Mouse (Mus musculus): ENCODE results near the gene Atrnl1.

The Atrnl1 gene

DNA sequence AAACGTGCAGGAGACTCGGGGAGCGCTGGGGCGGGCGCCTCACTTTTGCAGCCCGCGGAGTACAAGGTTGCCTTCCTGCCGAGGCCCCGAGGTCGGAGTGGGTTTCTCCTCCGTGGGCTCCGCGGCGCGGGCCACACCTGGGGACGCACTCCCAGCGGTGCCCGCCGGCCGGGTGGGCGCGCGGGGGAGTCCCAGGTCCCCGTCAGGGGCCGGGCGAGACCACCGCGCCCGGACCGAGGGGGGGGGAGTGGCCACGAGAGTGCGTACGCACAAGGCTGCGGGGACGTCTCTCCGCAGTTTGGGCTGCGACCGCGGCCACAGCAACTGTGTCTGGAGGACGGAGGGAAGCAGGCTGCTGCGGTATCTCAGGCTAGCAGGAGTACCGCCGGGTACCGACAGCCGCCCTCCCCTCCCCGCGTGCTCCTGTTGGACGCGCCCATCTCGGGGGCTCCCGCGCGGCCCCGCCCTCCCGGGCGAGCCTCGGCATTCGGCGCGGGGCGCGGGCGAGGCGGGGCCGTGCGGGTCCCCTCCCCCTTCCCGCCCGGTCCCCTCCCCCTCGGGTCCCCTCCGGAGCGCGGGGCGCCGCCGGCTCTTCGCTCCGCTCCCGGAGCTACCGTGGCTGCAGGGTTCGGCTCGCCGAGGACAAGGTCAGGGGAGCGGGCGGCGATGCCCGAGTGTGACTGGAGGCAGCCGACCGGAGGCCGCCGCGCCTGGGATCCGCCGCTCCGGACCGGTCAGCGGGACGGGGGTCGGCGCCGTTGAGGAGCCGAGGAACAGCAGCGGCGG is at the start of gene Atrnl1:
TSS of gene Atrnl1 (plus strand) at position 559 of the 786 bp plus-strand sequence.
- peak; percentile 87 for DNase-seq (ENCODE audit: low spot score)

DNA sequence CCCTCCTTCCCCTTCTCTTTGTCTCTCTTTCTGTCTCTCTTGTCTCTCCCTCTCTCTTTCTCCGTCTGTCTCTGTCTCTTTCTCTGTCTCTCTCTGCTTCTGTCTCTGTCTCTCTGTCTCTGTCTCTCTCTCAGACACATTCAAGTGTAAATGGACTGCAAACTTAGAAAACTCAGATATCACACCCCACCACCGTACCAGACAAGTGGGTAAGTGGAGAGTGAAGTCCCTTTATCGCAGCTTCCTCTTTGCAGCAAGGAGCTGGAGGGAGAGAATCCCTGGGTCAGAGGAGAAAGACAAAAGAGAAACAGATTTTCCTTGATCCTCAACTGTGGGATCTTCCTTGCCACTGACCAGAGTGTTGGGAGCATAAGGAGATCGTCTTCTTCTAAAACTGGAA is 49.3 kb upstream of the Atrnl1 start:
- no peak for DNase-seq (ENCODE audit: low spot score)

DNA sequence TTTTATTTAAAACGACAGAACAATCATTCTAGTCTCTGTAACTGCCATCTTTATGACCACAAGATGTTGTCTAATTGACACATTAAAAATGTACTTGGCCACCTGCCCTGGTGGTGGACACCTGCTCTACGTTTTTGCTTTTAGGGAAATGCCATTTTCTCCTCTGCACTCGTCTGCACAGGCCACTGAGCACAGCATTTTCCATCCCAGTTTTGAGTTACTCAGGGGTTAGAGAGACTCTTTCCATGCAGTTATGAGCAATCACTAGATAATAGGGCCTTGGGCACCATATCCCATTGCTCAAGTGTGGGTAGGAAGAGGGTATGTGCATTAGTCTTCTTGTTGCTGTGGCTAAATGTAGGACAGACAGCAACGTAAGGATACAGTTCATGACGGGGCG is 41.8 kb upstream of the Atrnl1 start:
- DNase-seq (ENCODE audit: low spot score), result no peak

DNA sequence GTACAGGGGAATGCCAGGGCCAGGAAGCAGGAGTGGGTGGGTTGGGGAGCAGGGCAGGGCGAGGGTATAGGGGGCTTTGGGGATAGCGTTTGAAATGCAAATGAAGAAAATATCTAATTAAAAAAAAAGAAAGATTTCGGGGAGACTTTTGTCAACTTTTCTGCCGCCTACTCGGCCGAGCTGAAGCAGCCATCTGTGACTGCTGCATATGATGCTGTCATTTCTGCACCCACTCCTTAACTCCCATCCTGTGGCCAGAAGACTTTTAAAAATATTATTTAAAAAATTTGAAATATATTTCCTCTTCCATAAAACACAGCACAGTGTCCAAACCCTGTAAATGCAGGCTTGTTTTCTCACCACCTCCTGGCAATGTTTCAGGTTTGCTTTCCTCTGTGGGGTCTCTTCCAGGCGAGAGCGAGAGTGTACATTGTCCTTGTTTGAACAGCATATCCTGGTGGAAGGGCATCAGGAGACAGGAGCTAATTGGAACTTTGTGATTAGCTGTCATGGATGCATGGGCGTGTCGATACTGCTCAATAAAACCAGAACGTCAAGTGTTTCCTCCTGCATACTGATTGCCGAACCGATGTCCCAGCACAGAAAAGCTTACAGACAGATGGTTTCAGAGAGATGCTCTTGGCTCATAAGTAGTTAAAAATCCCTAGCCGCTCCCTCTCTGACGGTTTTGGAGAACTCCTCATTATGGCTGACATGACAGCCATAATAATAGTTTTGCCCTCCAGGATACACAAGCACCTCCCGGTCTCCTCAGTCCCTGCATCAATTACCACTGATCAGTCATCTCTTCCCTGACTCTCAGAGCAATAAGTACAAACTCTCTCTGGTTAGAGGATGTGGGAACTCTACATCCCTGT is 38.2 kb upstream of the Atrnl1 start:
- no peak for DNase-seq (ENCODE audit: low spot score)

DNA sequence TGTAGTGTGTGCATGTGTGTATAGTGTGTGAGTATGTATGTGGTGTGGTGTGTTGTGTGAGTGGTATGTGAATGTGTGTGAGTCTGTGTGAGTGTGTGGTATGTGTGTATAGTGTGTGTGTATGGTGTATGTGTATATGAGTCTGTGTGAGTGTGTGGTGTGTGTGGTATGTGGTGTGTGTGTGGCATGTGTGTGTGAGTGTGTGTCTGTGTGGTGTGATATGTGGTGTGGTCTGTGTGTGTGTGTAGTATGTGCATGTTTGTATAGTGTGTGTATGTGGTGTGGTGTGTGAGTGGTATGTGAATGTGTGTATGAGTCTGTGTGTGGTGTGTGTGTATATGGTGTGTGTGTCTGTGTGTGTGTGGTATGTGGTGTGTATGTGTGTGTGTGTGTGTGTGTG is 37.4 kb upstream of the Atrnl1 start:
- no peak for DNase-seq (ENCODE audit: low spot score)

DNA sequence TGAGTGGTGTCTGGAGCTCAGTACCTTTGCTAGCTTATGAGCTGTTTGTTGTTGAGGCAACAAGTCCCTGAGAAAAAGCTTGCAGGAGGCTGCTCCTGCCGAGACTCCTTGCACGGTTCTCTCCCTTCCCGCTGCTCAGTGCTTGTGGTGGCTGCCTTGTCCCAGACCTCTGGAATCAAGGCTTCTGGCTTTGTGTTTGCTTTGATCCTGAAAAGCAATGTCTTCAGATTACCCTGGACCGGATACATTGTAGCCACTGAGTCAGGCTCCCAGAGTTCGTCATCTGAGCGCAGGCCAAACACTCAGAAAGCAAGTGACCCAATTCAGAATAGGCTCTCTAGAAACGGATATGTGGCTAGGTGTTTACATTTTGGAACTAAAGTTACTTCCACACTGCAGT is 35.8 kb upstream of the Atrnl1 start:
- DNase-seq (ENCODE audit: low spot score), result no peak

DNA sequence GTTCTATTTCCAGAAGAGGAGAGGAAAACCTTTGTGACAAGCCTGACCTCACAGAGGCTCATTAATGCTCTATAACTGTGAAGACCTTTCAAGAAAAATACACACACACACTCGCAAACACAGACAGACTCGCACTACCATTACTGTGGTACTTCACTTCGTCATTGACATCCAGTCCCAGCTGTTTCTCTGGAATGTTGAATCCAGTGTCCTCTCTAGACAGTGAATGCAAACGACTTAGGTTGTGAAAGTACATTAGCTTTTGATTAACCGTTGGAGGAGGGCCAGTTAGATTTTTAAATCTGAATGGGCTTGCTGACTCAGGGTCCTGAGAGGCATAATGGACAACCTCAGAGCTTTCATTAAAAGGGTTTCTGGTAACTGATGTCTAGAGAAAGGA is 34.0 kb upstream of the Atrnl1 start:
- DNase-seq (ENCODE audit: low spot score), result no peak

DNA sequence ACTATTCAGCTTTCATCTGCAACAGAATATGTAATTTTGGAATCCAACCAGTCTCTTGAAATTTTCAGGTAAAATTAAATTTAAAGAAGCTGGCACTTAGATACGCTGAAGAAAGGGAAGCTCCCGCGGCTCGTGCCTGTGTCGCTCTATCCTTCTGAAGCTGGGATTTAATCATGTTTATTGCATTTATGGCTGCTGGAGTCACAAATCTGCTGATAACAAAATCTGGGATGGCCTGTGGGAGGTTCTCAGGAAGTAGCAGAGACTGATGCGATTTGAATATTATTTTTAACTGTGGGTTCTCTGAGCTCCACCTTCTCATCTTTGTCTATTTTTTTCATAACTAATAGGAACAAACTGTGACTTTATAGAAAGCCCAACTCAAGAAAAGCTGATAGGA is 33.6 kb upstream of the Atrnl1 start:
- no peak for DNase-seq (ENCODE audit: low spot score)

DNA sequence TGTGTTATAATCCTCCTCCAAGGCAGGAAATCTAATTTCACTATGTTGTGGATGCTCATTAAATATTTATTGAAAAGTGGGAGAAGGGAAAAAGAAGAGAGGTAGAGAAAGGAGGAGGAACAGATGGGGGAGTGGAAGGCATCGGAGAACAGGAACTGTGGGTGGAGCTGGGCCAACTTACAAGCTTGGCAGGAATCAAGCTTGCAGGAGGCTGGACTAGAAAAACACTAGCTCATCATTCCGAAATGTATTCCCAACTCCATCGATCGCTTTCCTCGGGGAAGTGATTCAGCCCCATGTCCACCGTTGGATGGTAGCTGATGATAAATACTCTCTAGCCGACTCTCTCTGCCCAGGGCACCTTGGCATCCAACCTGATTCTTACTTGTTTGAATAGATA is 29.9 kb upstream of the Atrnl1 start:
- no peak for DNase-seq (ENCODE audit: low spot score)

DNA sequence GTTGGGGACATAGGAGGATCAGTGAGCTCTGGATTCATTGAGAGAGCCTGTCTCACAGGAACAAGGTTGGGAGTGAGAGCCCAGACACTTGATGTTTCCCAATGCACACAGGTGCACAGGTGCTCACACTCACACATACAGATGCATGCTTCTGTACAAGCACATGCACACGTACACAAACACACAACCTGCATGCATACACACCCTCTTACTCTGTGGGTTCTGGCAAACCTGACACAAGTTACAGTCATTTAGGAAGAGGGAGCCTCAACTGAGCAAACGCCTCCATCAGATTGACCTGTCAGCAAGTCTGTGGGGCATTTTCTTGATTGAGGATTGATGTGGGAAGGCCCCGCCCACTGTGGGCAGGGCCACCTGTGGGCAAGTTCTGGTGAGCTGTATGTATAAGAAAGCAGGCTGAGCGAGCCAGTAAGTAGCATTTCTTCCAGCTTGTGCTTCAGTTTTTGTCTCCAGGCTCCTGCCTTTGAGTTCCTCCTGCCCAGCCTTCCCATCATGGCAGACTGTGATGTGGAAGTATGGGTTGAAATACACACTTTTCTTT is 25.5 kb upstream of the Atrnl1 start:
- no peak for DNase-seq (ENCODE audit: low spot score)

DNA sequence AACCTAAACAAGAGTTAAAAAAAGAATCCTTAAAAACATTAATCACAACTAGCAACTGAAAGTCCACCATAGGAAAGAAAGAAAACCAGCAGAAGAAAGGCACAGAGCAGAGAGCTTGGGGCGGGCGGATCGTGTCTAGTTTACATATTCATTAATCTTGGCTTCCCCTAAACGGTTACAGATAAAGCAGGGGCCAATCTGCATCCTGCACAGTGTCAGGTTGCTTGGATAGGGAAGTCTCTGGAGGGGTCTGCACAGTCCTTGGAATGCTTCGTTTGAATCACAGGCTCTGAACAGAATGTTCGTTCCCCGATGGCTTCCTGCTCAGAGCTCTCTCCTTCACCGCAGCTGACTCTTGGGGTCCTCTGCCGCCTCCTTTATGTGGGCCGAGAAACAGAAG is 24.7 kb upstream of the Atrnl1 start:
- no peak for DNase-seq (ENCODE audit: low spot score)

DNA sequence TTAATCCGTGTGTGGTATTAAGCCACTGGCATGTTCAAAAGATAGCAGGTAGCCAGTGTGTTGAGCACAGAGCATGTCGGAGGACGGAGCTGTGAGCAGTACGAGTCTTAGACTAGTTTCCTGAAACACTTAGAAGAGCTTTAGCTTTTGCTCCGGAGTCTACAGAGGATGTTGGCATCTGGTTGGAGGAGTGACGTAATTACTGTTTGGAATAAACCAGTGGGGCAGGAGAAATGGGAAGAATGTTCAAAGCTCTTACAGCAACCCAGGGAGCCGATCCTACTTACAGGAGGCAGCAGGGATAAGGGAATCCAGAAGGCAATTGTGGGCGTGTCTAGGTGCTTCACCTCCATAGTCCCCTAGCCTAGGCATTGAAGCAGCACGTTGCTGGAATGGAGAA is 21.3 kb upstream of the Atrnl1 start:
- no peak for DNase-seq (ENCODE audit: low spot score)

DNA sequence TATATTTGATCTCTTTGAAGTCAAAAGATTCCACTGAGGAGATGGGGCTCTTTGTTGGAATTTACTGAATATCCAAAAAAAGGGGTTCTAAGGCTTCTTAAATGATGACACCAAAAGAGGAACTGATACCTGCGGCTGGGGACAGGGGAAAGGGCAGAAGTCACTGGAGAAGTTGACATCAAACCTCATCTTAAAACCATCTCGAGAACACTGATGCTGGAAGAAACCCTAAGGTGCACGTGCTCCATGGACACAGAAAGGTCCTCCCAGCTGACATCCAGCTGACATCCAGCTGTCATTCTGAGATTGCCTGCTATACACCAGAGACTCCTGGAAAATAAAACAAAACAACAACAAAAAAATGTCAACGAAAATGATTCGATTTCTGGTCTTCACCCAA is 19.9 kb upstream of the Atrnl1 start:
- peak; percentile 14 for DNase-seq (ENCODE audit: low spot score)

DNA sequence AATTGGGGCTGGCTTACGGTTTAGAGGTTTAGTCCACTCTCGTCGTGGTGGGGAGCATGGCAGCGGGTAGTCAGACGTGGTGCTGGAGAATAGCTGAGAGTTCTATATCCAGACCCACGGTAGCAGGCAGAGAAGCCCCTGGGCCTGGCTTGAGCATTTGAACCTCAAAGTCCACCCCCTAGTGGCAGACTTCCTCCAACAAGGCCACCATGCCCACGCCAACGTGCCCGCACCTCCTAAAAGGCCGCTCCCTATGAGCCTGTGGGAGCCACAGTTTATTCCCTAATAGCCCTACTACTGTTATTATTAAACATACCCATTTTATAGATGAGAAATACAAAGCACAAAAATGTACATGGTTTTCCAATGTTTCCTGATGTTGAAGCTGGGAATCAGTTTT is 19.2 kb upstream of the Atrnl1 start:
- DNase-seq (ENCODE audit: low spot score), result no peak

DNA sequence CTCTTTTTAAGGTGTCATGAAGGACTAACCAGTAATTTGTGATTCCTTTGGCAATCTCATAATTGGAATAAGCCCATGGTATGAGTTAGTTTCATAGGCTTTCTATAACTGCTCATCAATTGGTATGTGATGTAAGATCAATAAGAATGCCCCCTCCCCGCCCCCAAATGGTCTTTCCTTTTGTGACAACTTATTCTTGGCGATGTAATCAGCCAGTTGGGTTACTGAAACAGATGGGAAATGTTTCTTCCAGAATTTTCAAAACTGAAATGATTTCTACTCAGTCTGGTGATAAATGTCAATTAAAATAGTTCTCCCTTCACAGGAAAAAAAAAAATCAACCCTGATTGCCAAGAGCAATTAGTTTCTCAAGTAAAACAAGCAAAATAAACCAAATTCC is 18.5 kb upstream of the Atrnl1 start:
- DNase-seq (ENCODE audit: low spot score), result no peak

DNA sequence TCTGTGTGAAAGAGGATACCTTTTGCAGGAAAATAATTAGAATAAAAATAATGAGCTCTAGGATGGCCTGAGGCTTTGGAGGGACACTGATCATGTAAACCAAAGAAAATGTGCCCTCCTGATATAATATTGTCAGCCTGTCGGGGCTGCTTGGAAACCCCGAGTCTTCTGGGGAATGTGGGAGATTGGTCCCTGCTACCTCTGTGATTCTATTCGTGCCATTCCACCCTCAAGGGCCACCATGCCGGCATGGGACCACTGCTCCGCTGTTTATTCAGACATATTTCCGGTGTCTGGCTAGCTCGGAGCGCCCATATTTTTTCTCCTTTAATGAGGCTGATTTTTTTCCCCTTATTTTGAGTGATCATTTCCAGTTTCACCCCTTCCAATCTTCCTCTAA is 11.7 kb upstream of the Atrnl1 start:
- no peak for DNase-seq (ENCODE audit: low spot score)

DNA sequence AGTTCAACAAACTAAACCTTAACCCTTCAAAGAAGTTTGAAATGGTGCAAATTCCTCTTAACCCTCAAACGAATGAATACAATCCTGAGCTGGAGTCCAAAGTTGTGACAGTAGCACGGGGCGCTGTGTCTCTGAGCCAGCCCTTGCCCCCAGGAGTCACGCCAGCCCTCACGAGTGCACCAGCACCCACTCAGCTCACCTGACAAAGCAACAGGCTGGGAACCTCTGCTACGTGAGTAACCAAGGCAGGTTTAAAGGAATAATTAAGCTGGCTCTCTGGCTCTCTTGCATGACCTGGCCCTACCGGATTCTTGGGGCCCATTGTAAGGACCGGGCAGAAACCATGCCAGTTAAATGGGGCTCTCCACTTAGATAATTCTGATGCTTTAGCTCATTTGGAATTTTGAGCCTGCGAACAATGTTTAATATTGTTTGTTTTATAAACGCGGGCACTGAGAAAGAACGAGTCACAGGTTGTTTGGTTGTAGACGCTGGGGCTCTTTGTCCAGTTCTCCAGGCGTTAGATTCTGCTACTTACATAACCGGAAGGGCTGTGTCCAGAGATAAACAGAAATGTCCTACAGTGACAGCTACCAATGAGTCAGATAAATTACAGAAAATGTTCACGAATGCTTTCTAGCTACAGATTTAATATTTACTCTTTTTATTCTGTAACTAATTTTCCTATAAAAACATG is 10.5 kb upstream of the Atrnl1 start:
- peak; percentile 52 for DNase-seq (ENCODE audit: low spot score)

DNA sequence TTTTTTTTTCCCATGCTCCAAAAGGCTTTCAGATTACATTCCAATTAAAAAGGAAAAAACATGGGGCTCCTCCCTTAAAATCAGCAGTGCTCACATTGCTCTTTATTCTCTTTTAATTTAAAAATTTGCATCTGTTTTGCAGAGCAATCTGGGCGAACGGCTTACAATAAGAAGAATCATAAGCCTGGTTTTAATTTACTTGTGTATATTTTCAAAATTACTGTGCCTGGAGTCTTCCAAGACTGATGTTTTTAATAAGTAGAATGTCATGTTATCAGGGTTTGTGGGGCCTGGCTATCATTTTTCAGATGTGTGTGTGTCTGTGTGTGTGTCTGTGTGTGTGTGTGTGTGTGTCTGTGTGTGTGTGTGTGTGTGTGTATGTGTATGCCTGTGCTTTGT is 9.9 kb upstream of the Atrnl1 start:
- DNase-seq (ENCODE audit: low spot score), result no peak

DNA sequence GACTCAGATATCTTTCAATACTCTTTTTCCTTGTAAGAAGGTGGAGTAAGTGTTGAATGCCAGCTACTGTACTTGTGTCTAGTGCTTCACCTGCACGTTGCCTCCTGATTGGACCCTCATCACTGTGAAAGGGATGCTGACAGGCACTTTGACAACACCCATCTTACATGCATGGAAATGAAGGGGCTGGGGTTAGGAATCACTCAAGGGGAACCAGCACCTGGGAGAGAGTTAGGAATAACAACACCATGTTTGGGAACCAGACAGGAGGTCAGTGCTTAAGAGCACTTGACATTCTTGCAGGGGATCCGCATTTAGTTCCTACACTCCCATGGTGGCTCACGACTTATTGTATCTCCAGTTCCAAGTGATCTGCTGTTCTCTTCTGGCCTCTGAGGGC is 7.2 kb upstream of the Atrnl1 start:
- DNase-seq (ENCODE audit: low spot score), result no peak

DNA sequence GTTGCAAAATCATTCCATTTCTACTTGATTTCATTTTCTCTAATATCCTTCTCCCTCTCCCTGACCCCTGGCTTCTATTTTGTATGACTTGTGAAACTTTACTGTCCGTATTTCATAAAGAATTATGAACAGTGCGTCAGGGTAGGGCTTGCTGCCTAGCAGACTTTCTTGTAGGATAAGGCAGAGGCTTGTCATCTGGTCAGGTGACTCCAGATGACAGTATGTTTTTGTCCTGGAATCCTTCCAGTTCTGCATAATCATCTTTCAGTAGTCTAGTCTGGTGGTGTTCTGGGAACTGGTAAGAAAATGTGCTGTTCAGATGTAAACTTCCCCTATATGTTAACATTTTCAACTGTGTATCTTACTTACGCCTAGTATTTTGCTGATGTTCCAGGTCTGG is 4.9 kb upstream of the Atrnl1 start:
- DNase-seq (ENCODE audit: low spot score), result no peak

DNA sequence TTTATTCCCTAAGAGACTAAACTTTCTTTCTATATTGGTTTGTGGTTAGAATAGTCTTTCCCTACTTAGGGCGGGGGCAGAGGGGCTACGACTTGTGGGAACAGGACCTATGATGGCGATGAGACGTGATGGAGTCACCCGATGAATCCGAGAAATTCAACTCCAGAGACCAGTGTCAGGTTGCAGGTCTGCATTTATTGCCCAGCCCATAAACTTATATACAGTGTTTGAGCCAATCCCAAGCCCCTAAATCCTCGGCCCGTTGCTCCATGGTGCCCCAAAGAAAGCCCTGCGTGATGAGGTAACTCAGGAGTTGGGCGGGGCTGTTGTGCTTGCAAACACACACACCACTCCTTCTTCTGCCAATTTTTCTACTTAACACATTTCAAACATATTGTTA is 4.5 kb upstream of the Atrnl1 start:
- DNase-seq (ENCODE audit: low spot score), result no peak

DNA sequence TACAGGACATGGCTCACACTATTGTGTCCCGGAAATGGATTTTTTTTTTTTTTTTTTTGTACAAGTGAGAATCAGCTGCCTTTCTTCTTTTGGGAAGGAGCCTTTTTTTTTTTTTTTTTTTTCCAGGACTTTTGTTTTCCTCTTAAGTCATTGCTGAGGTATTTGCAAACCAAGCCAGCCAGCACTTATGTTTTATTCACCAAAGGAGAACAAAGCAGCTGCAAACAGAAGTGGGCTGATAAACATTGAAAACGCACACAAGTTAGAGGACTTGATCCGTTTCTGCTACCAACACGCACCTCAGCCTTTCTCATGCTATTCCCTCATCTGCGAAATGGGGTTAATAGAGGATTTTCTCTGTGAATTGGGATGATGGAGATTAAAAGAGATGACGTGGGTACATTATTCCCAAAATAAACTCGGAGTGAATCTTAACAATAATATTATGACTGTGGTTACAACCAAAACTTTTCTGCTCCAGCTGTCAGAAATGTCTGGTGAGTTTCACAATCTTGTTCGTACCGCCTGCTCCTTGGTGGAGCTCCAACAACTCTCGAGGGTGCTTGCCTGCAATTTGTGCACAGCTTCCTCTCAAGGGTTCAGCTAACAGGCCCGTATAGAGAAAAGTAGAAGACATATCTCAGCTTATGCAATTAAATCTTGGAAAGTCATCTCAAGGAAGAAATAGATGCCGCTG is 1.3 kb upstream of the Atrnl1 start:
- DNase-seq (ENCODE audit: low spot score), result peak; percentile 85
